Mouse (Mus musculus) urinary bladder, postnatal 4 days (tissue): ENCODE data around the gene Col6a6.
A peak's percentile ranks its signal among the peaks of the same experiment; 100 is the strongest.
"Not testable (repeated sequence)": the region's sequence is repeated elsewhere in the genome, so short reads cannot be mapped to it uniquely, and the experiment has no call there.

Experiments used
- DNase-seq, 2 experiments: peaks; one replicate each; pipeline ENCODE4 v3.0.0; 2021 to 2022; ENCODE audit warnings: low spot score in 2 of 2

Gene Col6a6

GRCm38 (mm10) chr9:105827791-105828385 lies at the start of gene Col6a6:
TSS of gene Col6a6 (minus strand) at chr9:105828160.
- no peak for DNase-seq

- no peak for DNase-seq
Measured at GRCm38 (mm10) chr9:105876124-105876523, 48.2 kb upstream of the Col6a6 start.

DNA sequence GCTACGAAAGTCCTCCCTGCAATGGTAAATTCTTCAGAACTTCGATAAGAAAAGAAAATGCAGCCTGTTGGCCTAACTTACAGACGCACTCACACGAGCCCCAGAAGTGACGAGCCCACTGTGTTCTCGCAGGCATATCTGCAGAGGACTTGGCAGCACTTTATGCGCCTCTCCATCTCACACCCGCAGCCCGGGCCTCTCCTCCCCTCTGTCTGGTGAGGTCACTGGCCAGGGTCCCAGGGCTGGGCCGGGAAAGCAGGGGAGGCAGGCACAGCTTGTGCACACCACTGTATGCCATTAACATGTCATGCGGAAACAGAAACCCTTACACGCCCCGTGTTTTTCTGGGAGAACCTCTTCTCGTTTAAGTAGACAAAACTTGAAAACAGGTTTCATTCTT lies 43.7 kb upstream of the Col6a6 start:
- DNase-seq: peak in 1 of 2 experiments; percentile 61

GRCm38 (mm10) chr9:105857773-105858172 lies 29.8 kb upstream of the Col6a6 start:
- DNase-seq: peak; percentile 35 to 71

- DNase-seq: no peak
Measured at GRCm38 (mm10) chr9:105852778-105853065, 24.8 kb upstream of the Col6a6 start.

DNA sequence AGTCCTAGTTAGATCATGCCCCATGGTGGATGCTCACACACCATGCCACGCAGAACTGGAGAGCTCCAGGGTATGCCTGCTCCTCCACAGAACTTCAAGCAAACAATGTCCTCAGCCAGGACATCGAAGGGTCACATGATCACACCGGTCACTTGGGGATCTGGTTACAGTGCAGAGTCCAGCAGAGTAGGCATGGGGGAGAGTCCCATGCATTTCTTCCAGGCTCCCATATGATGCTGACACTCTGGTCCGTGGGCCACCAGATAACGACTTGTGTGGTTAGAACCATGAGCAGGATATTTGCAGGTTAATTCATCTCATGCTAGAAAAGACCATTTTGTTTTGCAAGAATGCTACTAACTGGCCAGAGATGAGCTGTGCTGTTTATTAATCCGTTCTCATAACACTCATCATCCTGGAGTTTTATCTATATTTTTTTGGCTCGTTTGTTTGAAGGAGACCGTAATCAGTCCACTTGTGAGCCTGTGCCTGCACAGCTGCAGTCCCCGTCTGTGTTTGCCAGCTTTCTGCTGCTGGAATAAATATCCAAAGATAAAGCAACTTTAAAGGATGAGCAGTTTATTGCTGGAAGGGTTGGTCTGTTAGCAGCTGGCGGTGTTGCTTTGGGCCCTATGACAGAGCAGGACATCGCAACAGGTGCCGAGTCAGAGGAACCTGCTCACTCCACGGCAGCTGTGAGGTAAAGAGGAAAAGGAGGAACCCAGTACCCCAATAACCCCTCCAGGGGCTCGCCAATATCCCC lies 24.2 kb upstream of the Col6a6 start:
- DNase-seq: no peak

DNA sequence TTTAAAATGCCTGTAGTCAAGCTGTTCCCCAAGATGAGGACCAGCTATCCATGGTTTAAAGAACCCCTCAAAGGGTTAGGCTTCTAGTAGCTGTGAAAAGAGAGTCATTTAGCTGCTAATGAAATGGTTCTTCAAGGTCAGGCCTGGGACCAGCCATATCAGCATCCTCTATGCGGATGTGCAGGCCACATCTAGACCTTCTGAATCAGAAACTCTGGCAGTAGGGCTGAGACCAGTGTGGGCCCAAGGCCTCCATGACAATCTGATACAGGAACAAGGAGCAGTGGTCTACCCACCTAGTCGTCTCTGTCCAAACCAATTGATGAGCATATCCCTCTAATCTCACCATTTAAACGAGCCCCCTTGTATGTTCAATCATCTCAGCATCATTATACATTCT lies 23.1 kb upstream of the Col6a6 start:
- DNase-seq: no peak

GRCm38 (mm10) chr9:105848396-105848795 lies 20.4 kb upstream of the Col6a6 start:
- no peak for DNase-seq

- DNase-seq: no peak
Measured at GRCm38 (mm10) chr9:105847261-105847660, 19.3 kb upstream of the Col6a6 start.

DNA sequence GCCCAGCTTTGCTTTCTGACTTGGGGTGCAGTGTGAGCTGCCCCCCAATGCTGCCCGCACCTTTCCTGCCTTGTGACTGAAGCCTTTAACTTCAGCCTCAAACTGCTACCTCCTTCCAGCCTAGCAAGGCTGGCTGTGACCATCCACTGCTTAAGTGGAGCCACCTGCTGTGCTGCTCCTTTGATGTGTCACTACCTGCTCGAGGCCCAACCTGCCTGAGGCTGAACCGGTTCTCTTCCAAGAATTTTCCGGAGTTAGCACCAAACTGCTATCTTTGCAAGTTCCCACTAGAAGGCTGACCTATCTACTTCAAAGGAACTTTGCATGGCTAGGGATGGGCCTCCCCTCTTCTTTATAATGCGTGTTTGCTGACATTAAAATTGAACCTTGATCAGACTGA lies 13.4 kb upstream of the Col6a6 start:
- DNase-seq: not testable (repeated sequence)

- no peak for DNase-seq
Measured at GRCm38 (mm10) chr9:105839147-105839515, 11.2 kb upstream of the Col6a6 start.

DNA sequence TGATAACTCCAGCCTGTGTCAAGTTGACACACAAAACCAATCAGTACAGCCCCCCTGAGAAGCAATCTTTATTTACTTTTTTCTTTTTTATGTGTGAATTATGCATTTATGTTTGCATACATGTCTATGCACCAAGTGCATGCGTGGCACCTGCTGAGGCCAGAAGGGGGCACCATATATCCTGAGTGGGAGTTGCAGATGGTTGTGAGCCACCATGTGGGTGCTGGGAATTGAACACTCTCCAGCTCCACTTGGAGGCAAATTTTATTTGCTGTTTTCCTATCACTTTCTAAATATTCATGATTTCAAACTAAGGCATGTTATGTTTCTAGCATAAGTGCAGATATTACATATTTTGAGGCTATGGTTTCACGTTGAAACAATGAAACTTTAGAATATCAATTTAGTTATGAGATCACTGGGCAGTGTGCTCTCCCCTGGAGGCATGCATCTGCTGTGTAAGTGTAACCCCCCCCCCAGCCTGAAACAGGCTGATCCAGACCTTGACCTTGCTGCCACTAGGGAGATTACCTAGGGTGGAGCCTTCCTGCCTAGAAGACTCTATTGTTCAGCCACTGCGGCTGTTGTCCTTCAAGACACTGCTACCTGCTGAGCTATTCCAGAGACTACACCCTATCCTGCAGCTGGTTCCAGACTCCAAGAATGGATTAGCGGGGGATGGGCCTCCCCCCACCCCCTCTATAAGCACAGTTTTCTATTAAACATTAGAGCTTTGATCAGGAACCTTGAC lies 10.6 kb upstream of the Col6a6 start:
- no peak for DNase-seq

- DNase-seq: peak in 1 of 2 experiments; percentile 31
Measured at GRCm38 (mm10) chr9:105835587-105835986, 7.6 kb upstream of the Col6a6 start.

- DNase-seq: no peak
Measured at GRCm38 (mm10) chr9:105834799-105835198, 6.8 kb upstream of the Col6a6 start.

DNA sequence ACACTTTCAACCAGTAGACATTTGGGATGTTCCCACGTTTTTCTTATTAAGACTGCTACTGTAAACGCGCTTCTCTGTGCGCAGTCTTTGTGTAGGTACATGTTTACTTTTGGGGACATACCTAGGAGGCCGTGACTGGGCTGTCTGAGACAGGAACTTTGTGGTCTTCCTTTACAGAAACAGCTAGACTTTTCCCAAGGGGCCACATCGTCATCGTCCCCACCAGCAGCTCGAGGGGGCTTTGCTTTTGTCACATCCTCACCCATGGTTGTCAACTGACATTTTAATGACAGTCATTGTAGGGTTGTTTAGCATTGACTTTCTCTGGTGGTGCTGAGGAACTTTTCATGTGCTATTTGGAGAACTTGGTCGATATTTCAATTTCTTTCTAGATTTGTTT lies 3.3 kb upstream of the Col6a6 start:
- DNase-seq: no peak

DNA sequence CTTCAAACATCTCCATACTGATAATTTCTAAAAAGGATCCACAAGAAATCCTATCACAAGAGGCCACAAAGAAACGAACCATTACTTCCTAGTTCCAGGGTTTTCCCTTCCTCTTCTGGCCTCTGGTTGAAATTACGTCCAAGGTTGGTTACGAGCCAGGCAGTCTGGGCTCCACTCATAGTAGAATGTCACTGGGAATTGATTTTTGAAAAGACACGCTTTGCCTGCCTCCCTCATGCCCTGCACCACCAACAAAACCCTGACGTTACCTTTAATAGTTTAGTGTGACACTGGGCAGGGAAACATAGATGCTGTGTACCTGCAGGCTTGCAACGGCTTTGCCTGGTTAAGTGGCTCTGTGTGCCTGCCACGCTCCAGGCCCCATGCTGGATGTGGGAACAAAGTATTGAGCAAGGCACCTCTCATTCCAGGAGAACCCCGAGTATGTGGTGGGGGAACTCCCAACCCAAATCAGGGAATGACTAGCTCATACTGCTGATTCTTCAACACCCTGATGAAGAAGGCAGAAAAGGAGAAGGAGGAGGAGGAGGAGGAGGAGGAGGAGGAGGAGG lies 798 bp downstream of the Col6a6 start:
- no peak for DNase-seq

- no peak for DNase-seq
Measured at GRCm38 (mm10) chr9:105820711-105821110, 7.2 kb downstream of the Col6a6 start.

DNA sequence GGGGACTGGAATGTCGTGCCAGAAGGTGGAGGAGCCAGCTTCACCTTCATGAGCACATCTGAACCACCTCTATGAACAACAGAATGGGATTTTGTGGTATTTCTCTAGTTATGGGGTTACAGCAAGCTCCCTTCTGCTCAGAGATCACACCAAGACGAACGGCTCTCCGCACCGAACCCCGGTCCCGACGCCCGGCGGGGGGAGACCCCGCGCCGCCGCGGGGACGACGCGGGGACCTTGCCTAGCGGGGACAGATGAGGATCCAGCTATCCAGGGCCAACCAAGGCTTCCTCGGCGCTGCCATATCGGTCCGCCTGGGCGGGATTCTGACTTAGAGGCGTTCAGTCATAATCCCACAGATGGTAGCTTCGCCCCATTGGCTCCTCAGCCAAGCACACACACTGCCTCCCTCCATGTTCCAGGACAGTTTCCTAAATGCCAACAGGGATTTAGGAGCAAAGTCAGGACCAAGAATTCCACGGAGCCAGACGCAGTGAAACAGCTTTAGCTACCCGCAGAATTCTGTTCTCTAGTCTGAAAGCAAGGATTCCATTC lies 8.7 kb downstream of the Col6a6 start:
- DNase-seq: no peak

- DNase-seq: no peak
Measured at GRCm38 (mm10) chr9:105814436-105814835, 13.5 kb downstream of the Col6a6 start.

DNA sequence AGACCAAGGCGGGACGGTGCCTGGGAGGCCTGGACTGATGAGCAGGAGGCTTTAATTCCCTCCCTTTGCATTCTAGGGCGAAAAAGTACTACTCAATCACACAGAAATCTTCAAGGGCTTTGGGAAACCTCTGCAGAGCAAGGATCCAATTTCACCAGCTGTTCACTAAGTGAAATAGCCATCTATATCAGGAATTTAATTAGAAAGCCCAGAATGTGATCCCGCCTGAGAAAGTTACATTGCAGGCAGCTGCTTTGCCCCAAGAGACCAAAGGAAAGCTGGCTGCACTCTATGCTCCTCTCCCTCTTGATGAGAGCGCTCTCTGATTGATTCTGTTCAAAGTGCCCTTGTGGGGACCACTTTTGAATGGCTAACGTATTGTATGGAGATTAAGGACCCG lies 16.5 kb downstream of the Col6a6 start:
- no peak for DNase-seq

DNA sequence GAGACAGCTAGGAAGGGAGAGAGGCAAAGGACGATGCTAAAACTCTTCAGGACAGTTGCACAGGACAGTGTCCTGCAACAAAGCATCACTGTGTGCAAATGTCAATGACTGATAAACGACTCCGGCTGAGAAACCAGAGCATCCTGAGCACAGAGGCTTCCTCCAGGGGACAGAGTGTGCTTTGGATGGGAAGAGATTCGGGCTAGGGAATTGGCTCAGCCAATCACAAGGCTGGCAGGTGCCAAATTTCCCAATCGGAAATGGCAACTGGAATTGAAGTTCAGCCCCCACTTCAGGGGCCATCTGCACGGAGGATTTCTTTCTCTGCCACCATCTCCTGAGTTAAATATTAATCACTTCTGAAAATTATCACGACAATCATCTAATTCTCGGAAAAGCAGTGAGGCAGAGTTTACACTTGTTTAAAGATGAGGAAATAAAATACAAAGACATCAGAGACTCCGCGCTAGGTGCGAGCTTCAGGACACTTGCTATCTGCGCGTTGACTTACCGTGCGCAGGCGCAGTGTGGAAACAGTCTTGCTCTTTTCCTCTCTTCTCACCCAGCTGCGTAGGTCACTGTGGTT lies 18.9 kb downstream of the Col6a6 start:
- no peak for DNase-seq

DNA sequence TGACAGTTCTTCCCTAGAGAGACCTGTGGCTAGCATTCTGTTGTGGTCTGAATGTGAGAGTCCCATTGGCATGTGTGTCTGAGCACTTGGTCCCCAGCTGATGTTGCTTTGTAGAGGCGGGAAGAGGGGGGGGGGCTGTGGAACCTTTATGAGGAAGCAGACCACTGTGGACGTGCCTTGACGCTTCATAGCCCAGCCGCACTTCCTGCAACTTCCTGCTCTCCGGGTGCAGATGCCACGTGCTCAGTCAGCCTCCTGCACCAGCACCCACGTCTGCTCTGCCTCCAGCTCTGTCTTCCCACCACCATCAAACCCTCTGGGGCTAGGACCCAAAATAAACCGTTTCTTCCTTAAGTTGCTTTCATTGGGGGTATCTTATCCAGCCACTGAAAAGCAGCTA lies 24.5 kb downstream of the Col6a6 start:
- no peak for DNase-seq
